Mouse (Mus musculus) hindlimb bud, embryonic 11.5 days (tissue): Measurements from ENCODE around the gene Cdk15.

Source experiments
- DNase-seq: peaks from one replicate; pipeline ENCODE4 v3.0.0-alpha.2; 2012; ENCODE audit warnings: low read depth, low spot score; ENCODE audit errors: extremely low spot score

Gene Cdk15

GRCm38 (mm10) chr1:59269951-59270689 is 13.4 kb downstream of the Cdk15 start:
- DNase-seq: peak; percentile 98

- DNase-seq: no peak
These were observed 15.5 kb downstream of the Cdk15 start for GRCm38 (mm10) chr1:59272189-59272588.

- DNase-seq: no peak
These were observed 29.2 kb downstream of the Cdk15 start for GRCm38 (mm10) chr1:59285880-59286279.

- no peak for DNase-seq
These were observed 29.7 kb downstream of the Cdk15 start for GRCm38 (mm10) chr1:59286316-59286850.

DNA sequence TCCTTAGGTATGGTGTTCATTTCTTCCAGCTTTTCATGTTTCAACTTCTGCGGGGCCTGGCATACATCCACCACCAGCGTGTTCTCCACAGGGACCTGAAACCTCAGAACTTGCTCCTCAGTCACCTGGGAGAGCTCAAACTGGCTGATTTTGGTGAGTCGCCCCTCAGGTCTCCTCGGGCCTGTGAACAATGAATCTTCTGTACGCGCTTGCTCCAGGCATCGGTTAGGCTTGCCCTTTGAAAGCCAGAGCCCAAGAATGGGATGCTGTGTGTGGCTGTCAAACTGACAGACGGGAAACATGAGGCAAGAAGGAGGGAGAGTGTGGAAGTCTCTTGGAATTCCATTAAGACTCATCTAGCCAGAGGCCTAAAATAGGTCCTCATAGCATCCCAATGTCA is 31.0 kb downstream of the Cdk15 start:
- DNase-seq: no peak

GRCm38 (mm10) chr1:59291652-59292051 is 34.9 kb downstream of the Cdk15 start:
- DNase-seq: no peak

DNA sequence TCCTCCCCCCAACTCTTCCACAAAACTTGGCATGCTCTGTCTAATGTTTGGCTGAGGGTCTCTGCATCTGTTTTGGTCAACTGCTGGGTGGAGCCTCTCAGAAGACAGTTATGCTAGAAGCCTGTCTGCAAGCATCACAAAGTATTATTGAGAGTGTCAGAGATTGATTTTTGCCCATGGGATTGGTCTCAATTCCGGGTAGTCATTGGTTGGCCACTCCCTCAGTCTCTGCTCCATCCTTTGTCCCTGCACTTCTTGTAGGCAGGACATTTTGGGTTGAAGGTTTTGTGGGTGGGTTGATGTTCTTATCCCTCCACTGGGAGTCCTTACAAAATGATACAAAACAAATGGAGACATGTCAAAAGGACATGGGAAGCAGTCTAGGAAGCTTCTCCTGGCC is 39.1 kb downstream of the Cdk15 start:
- no peak for DNase-seq

GRCm38 (mm10) chr1:59297167-59297566 is 40.5 kb downstream of the Cdk15 start:
- no peak for DNase-seq

DNA sequence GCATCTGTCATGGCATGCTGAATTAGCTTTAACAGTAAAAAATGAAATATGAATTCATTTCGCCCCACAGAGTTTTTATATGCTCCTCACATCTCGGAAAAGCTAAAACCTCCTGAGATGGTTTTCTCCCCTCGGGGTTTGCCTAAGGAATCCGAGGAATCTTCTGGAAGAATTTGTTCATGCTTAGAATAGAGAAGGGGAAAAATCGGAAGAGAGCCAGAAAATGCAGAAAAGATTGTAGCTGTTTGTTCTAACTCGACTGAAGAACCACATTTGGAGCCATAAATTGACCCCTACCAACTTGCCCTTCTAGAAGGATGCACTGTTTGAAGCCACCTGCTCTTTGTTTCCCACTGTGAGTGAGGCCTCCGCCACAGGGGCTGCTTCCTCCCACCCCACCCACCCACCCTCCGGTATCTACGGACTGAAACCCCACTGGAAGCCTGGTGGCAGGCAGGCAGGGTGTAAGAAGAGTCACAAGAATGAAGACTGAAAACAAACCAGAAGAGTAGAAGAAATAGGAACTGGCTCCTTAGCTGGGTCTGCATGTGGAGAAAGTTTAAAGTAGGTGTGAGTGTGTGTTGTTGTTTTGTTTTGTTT is 41.9 kb downstream of the Cdk15 start:
- no peak for DNase-seq

DNA sequence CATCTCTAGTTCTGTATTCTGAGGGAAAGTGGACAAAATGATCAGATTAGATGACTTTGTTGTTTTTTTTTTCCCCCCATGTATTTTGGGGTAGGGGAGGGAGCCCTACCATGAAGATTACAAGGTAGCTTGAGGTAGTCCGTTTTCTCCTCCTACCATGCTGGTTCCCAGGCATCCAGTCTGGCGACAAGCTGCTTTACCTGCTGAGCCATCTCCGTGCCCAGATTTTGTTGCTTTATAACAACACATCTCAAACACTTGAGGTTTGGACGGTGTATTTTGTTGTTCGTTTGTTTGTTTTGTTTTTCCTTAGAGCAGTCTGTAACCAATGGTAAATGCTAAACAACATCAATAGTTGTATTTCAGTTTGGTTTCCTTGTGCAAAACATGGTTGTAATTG is 50.6 kb downstream of the Cdk15 start:
- DNase-seq: no peak

- DNase-seq: no peak
These were observed 54.7 kb downstream of the Cdk15 start for GRCm38 (mm10) chr1:59311292-59311885.

- no peak for DNase-seq
These were observed 55.8 kb downstream of the Cdk15 start for GRCm38 (mm10) chr1:59312187-59313153.

DNA sequence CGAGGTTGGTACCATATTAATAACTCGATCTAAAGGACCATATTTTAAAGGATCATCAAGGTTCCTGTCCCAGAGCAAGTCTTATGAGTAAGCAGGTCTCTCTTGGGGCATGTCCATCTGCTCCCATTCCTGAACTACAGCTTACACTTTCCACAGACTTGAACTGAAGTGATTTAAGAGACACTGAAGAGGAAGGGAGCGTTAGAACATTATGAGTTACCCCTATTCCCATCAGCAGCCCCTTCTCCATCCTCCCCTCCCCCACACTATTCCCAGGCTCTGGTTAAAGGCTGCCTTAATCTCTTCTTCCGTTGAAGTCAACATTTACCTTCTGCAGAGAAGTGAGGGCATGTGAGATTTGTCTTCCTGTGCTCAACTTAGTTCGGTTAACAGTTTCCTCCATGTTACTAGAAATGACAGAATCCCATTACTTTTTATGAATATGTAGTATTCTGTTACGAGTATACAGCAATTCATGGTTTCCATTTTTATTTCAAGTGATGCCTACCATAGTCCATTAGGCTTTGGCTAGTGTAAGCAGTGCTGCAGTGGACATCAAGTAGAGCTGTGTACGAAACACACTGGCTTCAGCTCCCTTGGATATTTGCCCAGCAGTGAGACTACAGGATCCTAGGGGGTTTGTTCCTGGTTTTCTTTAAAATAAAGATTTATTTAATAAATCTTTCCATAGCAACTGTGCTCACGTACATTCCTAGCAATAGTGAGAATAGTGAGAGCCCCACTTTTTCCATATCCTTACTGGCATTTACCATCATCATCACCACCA is 56.6 kb downstream of the Cdk15 start:
- no peak for DNase-seq

- no peak for DNase-seq
These were observed 58.5 kb downstream of the Cdk15 start for GRCm38 (mm10) chr1:59315057-59315807.

- DNase-seq: no peak
These were observed 59.3 kb downstream of the Cdk15 start for GRCm38 (mm10) chr1:59316031-59316385.

GRCm38 (mm10) chr1:59316386-59317051 is 59.8 kb downstream of the Cdk15 start:
- no peak for DNase-seq

- no peak for DNase-seq
These were observed 60.7 kb downstream of the Cdk15 start for GRCm38 (mm10) chr1:59317397-59317796.

DNA sequence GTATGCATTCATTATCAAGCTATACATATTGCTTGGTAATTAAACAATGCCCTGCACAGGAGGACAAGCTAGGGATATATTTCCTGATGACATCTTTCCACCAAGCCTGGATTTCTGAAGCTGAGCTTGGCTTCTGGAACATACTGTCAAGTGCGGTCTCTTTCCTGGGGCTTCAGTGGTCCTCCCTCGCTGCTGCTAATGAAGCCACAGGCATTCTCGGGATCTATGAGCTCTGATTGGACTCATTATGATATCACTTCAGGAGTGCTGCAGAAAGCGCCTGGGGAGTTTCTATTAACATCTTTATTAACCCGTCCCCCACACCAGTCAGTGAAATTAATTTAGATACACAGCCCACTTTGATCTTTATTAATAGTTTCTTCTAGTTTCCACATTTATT is 62.2 kb downstream of the Cdk15 start:
- DNase-seq: no peak
